7 mouse cellular contexts compared by ENCODE assay signal in genomic region chr10:86610027-86610426, GRCm38 (mm10).
A peak's percentile ranks its signal among the peaks of the same experiment; 100 is the strongest.
DNase-seq lines count a peak whose midpoint lies in the region; ATAC-seq and TF ChIP-seq lines count a peak whose summit lies in the region.
"Not testable (repeated sequence)": the region's sequence is repeated elsewhere in the genome, so short reads cannot be mapped to it uniquely, and the experiment has no call there.

No protein-coding gene starts in this region.

- 0 out of 2 replicates have a peak, but pooled peaks have one; percentile 14 for TF ChIP-seq CTCF in cortical plate, adult 2 months (IDR thresholded peaks at IDR 0.05; ENCODE audit: extremely low read depth, insufficient read depth, low read length)
- peak; percentile 36 for TF ChIP-seq CTCF in heart, postnatal 0 days (IDR thresholded peaks at IDR 0.05; ENCODE audit: low read depth)
- TF ChIP-seq CTCF in kidney, postnatal 0 days (IDR thresholded peaks at IDR 0.05; ENCODE audit: low read depth) = peak; percentile 60

- H3K9me3 ChIP-seq in heart, postnatal 0 days (replicated peaks; ENCODE audit: control insufficient read depth, low read length); kidney, postnatal 0 days (replicated peaks; ENCODE audit: low read length): not testable (repeated sequence)

- H3K27me3 ChIP-seq in heart, postnatal 0 days (ENCODE audit: control insufficient read depth, insufficient read depth, low read length); kidney, postnatal 0 days (ENCODE audit: insufficient read depth, low read length): not testable (repeated sequence)

- TF ChIP-seq POLR2A in cortical plate, adult 2 months (IDR thresholded peaks at IDR 0.05; ENCODE audit: extremely low read depth, insufficient read depth, low read length) = not testable (repeated sequence)

- DNase-seq in NIH3T3 (ENCODE audit: low read depth) = peak; percentile 22
- DNase-seq in heart, postnatal 0 days (ENCODE audit: low spot score) = not testable (repeated sequence)
- peak; percentile 27 for DNase-seq in kidney, postnatal 0 days (ENCODE audit: low spot score)
- DNase-seq in layer of hippocampus, adult 9-11 months = peak; percentile 5
- DNase-seq in lung, postnatal 36 days = peak; percentile 4
- peak; percentile 10 for DNase-seq in retina, postnatal 1 day

- not testable (repeated sequence) for ATAC-seq in heart, postnatal 0 days (ENCODE audit: insufficient read depth, low read depth); kidney, postnatal 0 days (replicated peaks; ENCODE audit: low FRiP score, low read depth)

- WGBS in heart, postnatal 0 days = 33% methylated on average over 2 of the region's 2 CpGs
- 36% methylated on average over 2 of the region's 2 CpGs for WGBS in kidney, postnatal 0 days

- not testable (repeated sequence) for H3K27ac ChIP-seq in cortical plate, adult 2 months (ENCODE audit: insufficient read depth, low read length); heart, postnatal 0 days (ENCODE audit: low read depth); kidney, postnatal 0 days

- H3K4me2 ChIP-seq in heart, postnatal 0 days (ENCODE audit: low read depth, low read length); kidney, postnatal 0 days (ENCODE audit: low read length): not testable (repeated sequence)

- H3K4me1 ChIP-seq in cortical plate, adult 2 months (ENCODE audit: control insufficient read depth, insufficient read depth, low read length); heart, postnatal 0 days (ENCODE audit: control insufficient read depth, insufficient read depth); kidney, postnatal 0 days (replicated peaks; ENCODE audit: insufficient read depth, low read length): not testable (repeated sequence)

- not testable (repeated sequence) for H3K9ac ChIP-seq in heart, postnatal 0 days (replicated peaks; ENCODE audit: low read depth, low read length); kidney, postnatal 0 days (ENCODE audit: low read depth, low read length)

- TF ChIP-seq EP300 in heart, postnatal 0 days (IDR thresholded peaks at IDR 0.05; ENCODE audit: low read depth) = not testable (repeated sequence)

- not testable (repeated sequence) for H3K36me3 ChIP-seq in heart, postnatal 0 days (replicated peaks; ENCODE audit: control insufficient read depth, insufficient read depth, low read length); kidney, postnatal 0 days (ENCODE audit: insufficient read depth, low read length)

- H3K4me3 ChIP-seq in cortical plate, adult 2 months (ENCODE audit: insufficient read depth, low read length); heart, postnatal 0 days (ENCODE audit: low read depth, low read length); kidney, postnatal 0 days (replicated peaks; ENCODE audit: low read depth, low read length): not testable (repeated sequence)
